Mouse (Mus musculus): Measurements from ENCODE around the gene Akt1s1.
"Not testable (repeated sequence)": the region's sequence is repeated elsewhere in the genome, so short reads cannot be mapped to it uniquely, and the experiment has no call there.

The Akt1s1 gene

GRCm38 (mm10) chr7:44868919-44869696 lies 20.3 kb downstream of the Akt1s1 start:
- DNase-seq (ENCODE audit: low read depth, low spot score) = peak; percentile 63

GRCm38 (mm10) chr7:44869697-44870528 lies 21.1 kb downstream of the Akt1s1 start, which contains the start of gene Ptov1:
TSS of gene Ptov1 (minus strand) at chr7:44869788.
- DNase-seq (ENCODE audit: low read depth, low spot score) = peak; percentile 86

- DNase-seq (ENCODE audit: low read depth, low spot score) = no peak
Observed at GRCm38 (mm10) chr7:44870614-44871013, 21.8 kb downstream of the Akt1s1 start.

GRCm38 (mm10) chr7:44871181-44871580 lies 22.4 kb downstream of the Akt1s1 start:
- DNase-seq (ENCODE audit: low read depth, low spot score) = no peak

- not testable (repeated sequence) for DNase-seq (ENCODE audit: low read depth, low spot score)
Observed at GRCm38 (mm10) chr7:44871774-44872173, 23.0 kb downstream of the Akt1s1 start.

- DNase-seq (ENCODE audit: low read depth, low spot score) = no peak
Observed at GRCm38 (mm10) chr7:44877833-44878232, 29.0 kb downstream of the Akt1s1 start.

GRCm38 (mm10) chr7:44883036-44883435 lies 34.2 kb downstream of the Akt1s1 start:
- DNase-seq (ENCODE audit: low read depth, low spot score) = no peak

GRCm38 (mm10) chr7:44884637-44885036 lies 35.8 kb downstream of the Akt1s1 start:
- no peak for DNase-seq (ENCODE audit: low read depth, low spot score)

GRCm38 (mm10) chr7:44886964-44887363 lies 38.2 kb downstream of the Akt1s1 start:
- DNase-seq (ENCODE audit: low read depth, low spot score) = no peak

GRCm38 (mm10) chr7:44888256-44889105 lies 39.7 kb downstream of the Akt1s1 start:
- DNase-seq (ENCODE audit: low read depth, low spot score) = no peak

GRCm38 (mm10) chr7:44890180-44890579 lies 41.4 kb downstream of the Akt1s1 start:
- DNase-seq (ENCODE audit: low read depth, low spot score) = no peak

GRCm38 (mm10) chr7:44890737-44891136 lies 41.9 kb downstream of the Akt1s1 start:
- no peak for DNase-seq (ENCODE audit: low read depth, low spot score)

GRCm38 (mm10) chr7:44891611-44892010 lies 42.8 kb downstream of the Akt1s1 start:
- DNase-seq (ENCODE audit: low read depth, low spot score) = no peak

GRCm38 (mm10) chr7:44892276-44892921 lies 43.6 kb downstream of the Akt1s1 start, which contains the start of gene Med25:
TSS of gene Med25 (minus strand) at chr7:44892712.
- DNase-seq (ENCODE audit: low read depth, low spot score) = peak; percentile 93

GRCm38 (mm10) chr7:44893197-44893596 lies 44.4 kb downstream of the Akt1s1 start:
- no peak for DNase-seq (ENCODE audit: low read depth, low spot score)

- no peak for DNase-seq (ENCODE audit: low read depth, low spot score)
Observed at GRCm38 (mm10) chr7:44894175-44894574, 45.4 kb downstream of the Akt1s1 start.

GRCm38 (mm10) chr7:44895206-44895592 lies 46.4 kb downstream of the Akt1s1 start:
- no peak for DNase-seq (ENCODE audit: low read depth, low spot score)

- peak; percentile 98 for DNase-seq (ENCODE audit: low read depth, low spot score)
Observed at GRCm38 (mm10) chr7:44895593-44896434, 47.0 kb downstream of the Akt1s1 start, which contains the start of gene Fuz. TSS of gene Fuz (plus strand) at chr7:44896079.

- no peak for DNase-seq (ENCODE audit: low read depth, low spot score)
Observed at GRCm38 (mm10) chr7:44896499-44896898, 47.7 kb downstream of the Akt1s1 start.

GRCm38 (mm10) chr7:44898607-44899006 lies 49.8 kb downstream of the Akt1s1 start:
- DNase-seq (ENCODE audit: low read depth, low spot score) = peak; percentile 41

Measured in CD4-positive helper T cell, adult 2 months (primary cell).